Mouse (Mus musculus): ENCODE data around the gene Nfix. TPM values are rescaled to one million over a fixed set of nuclear protein-coding genes. Genes with fewer than 3 reads are reported as not detected.

Gene Nfix
- polyA plus RNA-seq, 1 experiment from 2014 or later: 0.87 TPM

DNA sequence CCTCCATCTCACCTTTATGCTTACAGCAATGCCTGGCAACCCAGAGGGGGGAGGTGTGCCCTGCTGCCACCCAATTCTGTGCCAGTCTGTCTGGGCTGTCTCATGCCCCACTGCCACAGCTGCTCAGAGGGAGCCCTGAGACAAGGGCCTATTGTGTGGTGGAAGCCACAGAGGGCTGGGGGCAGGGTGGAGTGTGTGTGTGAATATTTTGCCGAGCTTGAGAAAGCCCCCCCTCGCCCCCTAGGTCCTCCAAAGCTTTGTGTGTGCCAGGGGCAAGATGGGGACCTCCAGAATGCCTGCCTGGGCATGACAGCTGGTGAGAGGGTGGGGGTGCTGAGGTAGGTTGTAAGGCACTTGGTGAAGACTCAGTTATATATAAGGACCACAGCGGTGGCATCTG, 71.7 kb downstream of the Nfix start:
- 80% methylated on average over 3 of the region's 3 CpGs for WGBS
- H3K36me3 ChIP-seq: no peaks in the 10 kb centered on the region
- peak overlapping the region; percentile 74 for H3K27ac ChIP-seq
- no peak overlapping the region for H3K4me3 ChIP-seq
- peaks cover 75% of the 10 kb centered on the region for H3K27me3 ChIP-seq (ENCODE audit: insufficient read depth, poor library complexity, severe bottlenecking)
- peaks cover 96% of the 10 kb centered on the region for H3K4me1 ChIP-seq
- H3K9me3 ChIP-seq: no peaks in the 10 kb centered on the region
- no peak for DNase-seq (ENCODE audit: low spot score)

DNA sequence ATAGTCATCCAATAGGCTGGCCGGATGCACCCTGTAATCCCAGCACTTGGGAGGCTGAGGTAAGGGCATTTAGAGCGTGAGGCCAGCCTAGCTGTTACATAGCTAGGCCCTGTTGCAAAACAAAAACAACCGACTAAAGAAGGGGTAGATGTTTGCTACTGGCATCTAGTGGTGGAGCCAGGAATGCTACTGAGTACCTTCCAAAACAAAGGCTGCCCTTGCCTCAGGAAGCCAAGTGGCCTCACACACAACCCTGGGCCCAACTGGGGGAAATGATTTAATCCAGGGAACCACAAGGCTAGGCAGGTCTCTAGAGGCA, 74.2 kb downstream of the Nfix start:
- H3K27me3 ChIP-seq (ENCODE audit: insufficient read depth, poor library complexity, severe bottlenecking): peaks cover 70% of the 10 kb centered on the region
- H3K4me1 ChIP-seq: peaks cover 85% of the 10 kb centered on the region
- no peaks in the 10 kb centered on the region for H3K36me3 ChIP-seq
- DNase-seq (ENCODE audit: low spot score): no peak
- H3K4me3 ChIP-seq: no peak overlapping the region
- peak overlapping the region; percentile 87; the same call in 1 of the 2 replicates for H3K27ac ChIP-seq
- 17% methylated on average over 3 of the region's 3 CpGs for WGBS
- no peaks in the 10 kb centered on the region for H3K9me3 ChIP-seq

DNA sequence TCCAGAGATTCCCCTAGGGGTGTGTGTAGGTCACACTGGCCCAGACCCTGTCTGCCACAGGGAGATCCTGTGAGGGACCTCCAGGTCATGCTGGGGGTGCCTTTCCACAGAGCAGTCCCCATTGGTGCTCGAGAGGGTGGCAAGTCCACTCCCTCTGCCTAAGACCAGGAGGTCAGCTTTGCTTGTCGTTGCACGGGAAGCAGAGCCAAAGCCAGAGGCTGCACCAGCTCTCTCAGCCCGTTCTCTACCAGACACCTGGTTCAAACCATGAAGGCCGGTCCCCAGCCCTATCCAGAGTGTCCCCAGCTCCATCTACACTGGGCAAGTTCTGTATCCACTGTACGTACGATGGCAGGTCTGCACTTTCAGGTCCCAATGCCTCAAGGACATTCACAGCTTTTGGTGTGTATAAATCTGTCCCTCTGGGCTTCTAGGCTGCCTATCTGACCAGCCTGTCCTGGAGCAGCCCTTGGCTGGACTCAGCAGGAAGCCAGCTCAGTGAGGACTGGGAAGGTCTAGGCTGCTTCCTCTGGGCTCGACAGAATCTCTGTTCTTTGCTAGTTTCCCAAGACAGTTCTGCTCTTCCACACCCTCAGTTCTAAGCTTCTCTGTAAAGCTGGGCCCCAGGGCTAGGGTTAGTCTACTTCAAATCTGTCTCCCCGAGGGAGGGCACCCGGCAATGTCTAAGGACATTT, 74.8 kb downstream of the Nfix start:
- Histone ChIP-seq H3K9me3 (no peaks in the 10 kb centered on the region), H3K27me3 (ENCODE audit: insufficient read depth, poor library complexity, severe bottlenecking) (peaks cover 70% of the 10 kb centered on the region), H3K27ac (peak overlapping the region; percentile 87), H3K4me1 (peaks cover 80% of the 10 kb centered on the region), H3K36me3 (no peaks in the 10 kb centered on the region), H3K4me3 (0 out of 2 replicates have a peak overlapping the region, but pooled peaks have one; percentile 7)
- 50% methylated on average over 10 of the region's 10 CpGs for WGBS
- DNase-seq (ENCODE audit: low spot score): no peak

DNA sequence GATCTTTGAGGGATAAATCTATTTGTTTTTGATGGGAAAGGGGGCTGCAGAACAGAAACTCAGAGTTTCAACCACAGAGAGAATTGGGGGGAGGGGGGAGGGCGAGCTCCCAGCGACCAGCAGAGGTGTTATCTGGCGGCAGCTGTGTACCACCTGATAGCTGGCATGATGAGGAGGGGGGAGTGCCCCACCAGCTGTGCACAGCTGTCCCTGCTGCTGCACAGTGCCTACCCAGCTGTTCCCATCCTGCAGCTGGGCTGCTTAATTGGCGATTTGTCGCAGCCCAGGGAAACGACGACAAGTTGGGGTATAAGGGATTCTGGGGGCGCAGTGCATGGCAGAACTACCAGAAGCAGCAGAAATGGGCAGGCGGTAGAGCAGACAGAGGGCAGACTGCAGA, 75.5 kb downstream of the Nfix start:
- Histone ChIP-seq H3K9me3 (no peaks in the 10 kb centered on the region), H3K4me1 (peaks cover 73% of the 10 kb centered on the region), H3K4me3 (peak overlapping the region; percentile 17; the same call in 1 of the 2 replicates), H3K27me3 (ENCODE audit: insufficient read depth, poor library complexity, severe bottlenecking) (peaks cover 70% of the 10 kb centered on the region), H3K27ac (peak overlapping the region; percentile 87), H3K36me3 (no peaks in the 10 kb centered on the region)
- DNase-seq (ENCODE audit: low spot score): no peak
- 38% methylated on average over 9 of the region's 9 CpGs for WGBS

DNA sequence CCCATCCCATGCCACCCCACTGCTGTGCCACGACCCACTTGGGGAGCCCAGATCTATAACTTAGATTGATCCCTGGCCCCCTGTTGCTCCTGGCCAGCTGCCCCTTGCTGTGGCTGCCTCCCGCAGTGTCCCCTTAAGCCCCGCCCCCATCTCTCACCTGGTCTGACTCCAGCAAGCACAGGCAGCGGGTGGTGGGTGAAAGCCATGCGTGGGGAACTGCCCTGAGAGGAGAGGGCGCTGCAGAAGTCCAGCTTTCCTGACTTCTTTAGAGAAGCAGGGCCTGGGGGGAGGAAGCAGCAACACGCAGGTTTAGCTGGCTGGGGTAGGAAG, 76.6 kb downstream of the Nfix start:
- no peaks in the 10 kb centered on the region for H3K36me3 ChIP-seq
- no peak for DNase-seq (ENCODE audit: low spot score)
- WGBS: 28% methylated on average over 7 of the region's 7 CpGs

DNA sequence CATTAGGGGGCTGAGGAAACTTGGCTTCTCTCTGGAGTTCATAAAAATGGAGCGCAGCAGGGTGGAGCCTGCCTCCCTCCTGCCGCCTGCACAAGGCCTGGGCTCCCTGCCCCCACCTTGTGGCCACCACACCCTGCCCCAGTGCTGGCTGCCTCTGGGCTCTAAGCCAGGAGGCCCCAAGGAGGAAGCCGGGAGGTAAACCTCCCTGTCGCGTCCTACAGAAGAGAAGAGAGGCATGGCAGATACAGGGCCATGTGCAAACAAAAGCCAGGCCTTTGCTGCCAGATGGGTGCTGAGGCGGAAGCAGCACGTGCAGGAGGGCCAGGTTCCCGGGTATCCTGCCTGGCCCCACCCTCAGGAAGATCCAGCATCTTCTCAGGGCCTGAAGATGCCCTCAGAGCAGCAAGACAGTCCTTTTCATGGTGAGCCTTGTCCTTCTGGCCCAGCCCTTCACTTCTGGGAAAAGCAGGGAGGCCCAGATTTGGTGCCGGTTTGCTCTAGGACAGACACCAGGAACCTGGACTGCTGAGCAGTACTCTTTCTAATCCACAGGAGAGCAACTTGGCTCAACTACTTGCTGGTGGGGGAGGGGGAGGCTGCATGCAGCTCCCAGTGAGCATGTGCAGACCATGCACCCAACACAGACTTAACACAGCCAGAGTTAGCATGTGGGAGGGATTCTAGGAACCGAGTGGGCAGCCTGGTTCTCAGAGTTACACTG, 77.1 kb downstream of the Nfix start, which contains the start of gene G430095P16Rik:
Gene G430095P16Rik (plus strand): TSS at position 158 of the 721 bp plus-strand sequence.
- Histone ChIP-seq H3K4me1 (peaks cover 63% of the 10 kb centered on the region), H3K36me3 (no peaks in the 10 kb centered on the region), H3K4me3 (peak within 1 kb of the TSS; percentile 38), H3K27me3 (ENCODE audit: insufficient read depth, poor library complexity, severe bottlenecking) (peaks cover 71% of the 10 kb centered on the region), H3K27ac (peak within 1 kb of the TSS; percentile 87), H3K9me3 (no peaks in the 10 kb centered on the region)
- 14% methylated on average over 10 of the region's 10 CpGs for WGBS
- DNase-seq (ENCODE audit: low spot score): no peak

More for the DNA sequence above, 76.6 kb downstream of the Nfix start:
- no peaks in the 10 kb centered on the region for H3K9me3 ChIP-seq
- H3K27ac ChIP-seq: peak overlapping the region; percentile 87
- peak overlapping the region; percentile 38 for H3K4me3 ChIP-seq
- H3K27me3 ChIP-seq (ENCODE audit: insufficient read depth, poor library complexity, severe bottlenecking): peaks cover 71% of the 10 kb centered on the region
- H3K4me1 ChIP-seq: peaks cover 68% of the 10 kb centered on the region

DNA sequence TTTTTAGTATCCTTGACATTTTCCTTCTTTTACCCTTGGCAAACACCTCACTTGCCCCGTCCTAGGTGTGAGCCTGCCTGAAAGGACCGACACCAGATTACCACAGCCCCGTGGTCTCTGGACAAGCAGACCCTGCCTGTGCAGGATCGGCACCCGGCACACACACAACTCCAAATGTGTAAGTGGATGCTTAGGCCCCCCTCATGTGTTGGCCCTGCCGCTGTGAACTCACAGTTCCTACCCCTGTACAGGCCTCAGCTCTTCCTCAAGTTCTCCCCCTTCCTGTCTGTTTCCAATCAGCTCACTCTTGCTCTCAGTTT, 77.7 kb downstream of the Nfix start:
- Histone ChIP-seq H3K27me3 (ENCODE audit: insufficient read depth, poor library complexity, severe bottlenecking) (peaks cover 75% of the 10 kb centered on the region), H3K36me3 (no peaks in the 10 kb centered on the region), H3K4me1 (peaks cover 58% of the 10 kb centered on the region), H3K9me3 (no peaks in the 10 kb centered on the region), H3K4me3 (peak overlapping the region; percentile 38), H3K27ac (peak overlapping the region; percentile 87)
- no peak for DNase-seq (ENCODE audit: low spot score)
- WGBS: 61% methylated on average over 6 of the region's 6 CpGs

DNA sequence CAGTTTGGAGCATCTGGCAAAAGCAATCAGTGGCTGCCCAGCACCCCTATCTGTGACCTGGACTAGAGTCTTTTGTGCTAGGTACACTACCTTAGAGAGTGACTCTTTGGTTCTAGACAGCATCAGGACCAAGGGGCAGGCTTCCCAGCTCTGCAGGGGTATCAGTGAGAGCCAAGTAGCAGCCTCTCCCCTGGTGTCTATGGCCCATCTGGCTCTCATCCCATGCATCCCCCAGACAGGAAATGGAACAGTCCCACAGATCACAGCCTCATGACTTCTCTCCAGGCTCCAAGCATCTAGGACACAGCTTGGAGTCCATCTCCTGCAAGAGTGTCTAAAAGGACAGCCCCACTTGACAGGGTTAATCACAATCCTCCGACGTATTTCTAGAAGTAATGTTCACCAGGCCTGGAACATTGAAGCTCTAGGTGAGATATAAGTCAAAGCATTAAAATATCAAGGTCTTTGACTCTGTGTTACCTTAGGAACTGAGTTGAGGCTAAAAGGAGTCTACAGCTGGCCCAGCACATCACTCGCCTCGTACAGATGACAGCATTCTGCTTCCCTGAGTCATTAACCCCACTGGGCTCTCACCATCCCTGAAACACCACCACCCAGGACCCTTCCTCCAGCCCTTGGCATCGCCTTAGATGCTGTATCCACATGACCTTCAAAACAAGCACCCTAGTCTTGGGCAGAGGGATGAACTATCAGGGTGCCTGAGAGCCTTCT, 81.0 kb downstream of the Nfix start:
- Histone ChIP-seq H3K27me3 (ENCODE audit: insufficient read depth, poor library complexity, severe bottlenecking) (peaks cover 92% of the 10 kb centered on the region), H3K27ac (no peak overlapping the region)

DNA sequence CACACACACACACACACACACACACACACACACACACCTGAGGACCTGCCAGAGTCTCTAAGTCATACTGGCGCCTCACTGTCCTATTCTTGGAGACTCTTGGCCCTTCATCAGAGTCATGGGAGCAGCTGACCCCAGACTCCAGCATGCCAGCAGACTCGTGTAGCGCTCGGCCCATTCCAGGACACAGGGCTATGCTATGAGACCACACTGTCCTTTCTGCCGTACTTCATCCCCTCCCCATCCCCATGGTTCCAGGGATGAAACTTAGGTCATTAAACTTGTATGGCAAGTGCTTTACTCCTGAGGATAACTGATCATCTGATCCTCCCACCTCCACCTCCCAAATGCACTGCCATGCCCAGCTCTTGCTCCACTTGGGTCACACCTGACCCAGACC, 81.7 kb downstream of the Nfix start:
- peaks cover 35% of the 10 kb centered on the region for H3K4me1 ChIP-seq
- no peaks in the 10 kb centered on the region for H3K9me3 ChIP-seq
- no peaks in the 10 kb centered on the region for H3K36me3 ChIP-seq
- peaks cover 92% of the 10 kb centered on the region for H3K27me3 ChIP-seq (ENCODE audit: insufficient read depth, poor library complexity, severe bottlenecking)
- WGBS: 81% methylated on average over 5 of the region's 5 CpGs
- no peak overlapping the region for H3K27ac ChIP-seq
- no peak for DNase-seq (ENCODE audit: low spot score)
- no peak overlapping the region for H3K4me3 ChIP-seq

More for the DNA sequence above, 81.0 kb downstream of the Nfix start:
- Histone ChIP-seq H3K36me3 (no peaks in the 10 kb centered on the region), H3K4me3 (no peak overlapping the region), H3K4me1 (peaks cover 35% of the 10 kb centered on the region), H3K9me3 (no peaks in the 10 kb centered on the region)
- no peak for DNase-seq (ENCODE audit: low spot score)
- WGBS: 81% methylated on average over 5 of the region's 5 CpGs

DNA sequence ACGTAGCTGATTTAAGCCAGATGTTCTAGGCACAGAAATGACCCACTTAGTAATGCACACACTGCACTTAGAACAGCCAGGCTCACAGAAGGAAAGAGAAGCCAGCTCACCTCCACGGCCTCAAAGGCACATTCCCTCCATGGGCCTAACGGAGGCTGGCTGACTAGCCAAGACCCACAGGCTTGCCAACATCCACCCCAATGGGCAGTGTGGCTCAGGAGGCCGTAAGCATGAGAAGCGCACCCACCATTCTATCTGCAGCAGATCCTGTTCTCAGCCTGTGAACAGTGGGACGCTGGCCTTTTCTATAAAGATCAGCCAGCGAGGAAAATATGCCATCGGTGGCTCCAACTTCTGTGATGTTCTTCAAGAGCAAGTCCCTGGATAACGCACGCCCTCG, 83.4 kb downstream of the Nfix start:
- Histone ChIP-seq H3K27ac (no peak overlapping the region), H3K9me3 (no peaks in the 10 kb centered on the region), H3K4me1 (peaks cover 36% of the 10 kb centered on the region), H3K4me3 (no peak overlapping the region), H3K27me3 (ENCODE audit: insufficient read depth, poor library complexity, severe bottlenecking) (peaks cover 100% of the 10 kb centered on the region), H3K36me3 (no peaks in the 10 kb centered on the region)
- WGBS: 85% methylated on average over 11 of the region's 11 CpGs
- no peak for DNase-seq (ENCODE audit: low spot score)

DNA sequence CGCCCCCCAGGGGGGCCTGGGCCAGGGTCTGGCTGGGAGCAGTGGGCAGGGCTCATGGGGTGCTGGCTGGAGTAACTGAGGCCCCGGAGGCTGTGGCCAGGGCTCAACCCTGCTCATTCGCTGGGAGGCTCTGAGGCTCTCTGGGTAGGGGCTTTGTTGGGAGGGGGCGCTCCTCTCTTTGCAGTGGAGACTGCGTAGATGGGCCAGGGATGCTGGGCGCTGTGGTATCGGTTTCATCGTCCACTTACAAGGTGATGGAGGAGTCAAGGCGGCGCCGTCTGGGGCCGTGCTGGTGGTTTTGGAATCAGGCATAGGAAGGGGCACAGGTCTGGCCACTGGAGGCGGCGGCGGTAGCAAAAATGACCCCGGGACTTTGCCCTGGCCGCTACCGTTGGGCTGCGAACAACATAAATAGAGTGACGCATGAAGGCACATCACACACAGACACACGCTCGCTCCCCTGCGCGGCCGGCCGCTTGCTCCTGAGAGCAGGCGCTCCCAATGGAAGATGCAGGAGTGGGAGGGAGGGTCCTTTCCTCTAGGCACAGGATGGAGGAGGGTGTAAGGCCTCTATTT, 84.2 kb downstream of the Nfix start:
- Histone ChIP-seq H3K27ac (peak overlapping the region; percentile 52; the same call in 1 of the 2 replicates), H3K9me3 (no peaks in the 10 kb centered on the region), H3K27me3 (ENCODE audit: insufficient read depth, poor library complexity, severe bottlenecking) (peaks cover 100% of the 10 kb centered on the region), H3K4me1 (peaks cover 39% of the 10 kb centered on the region), H3K4me3 (peak overlapping the region; percentile 47), H3K36me3 (no peaks in the 10 kb centered on the region)
- 4% methylated on average over 27 of the region's 27 CpGs for WGBS
- no peak for DNase-seq (ENCODE audit: low spot score)

DNA sequence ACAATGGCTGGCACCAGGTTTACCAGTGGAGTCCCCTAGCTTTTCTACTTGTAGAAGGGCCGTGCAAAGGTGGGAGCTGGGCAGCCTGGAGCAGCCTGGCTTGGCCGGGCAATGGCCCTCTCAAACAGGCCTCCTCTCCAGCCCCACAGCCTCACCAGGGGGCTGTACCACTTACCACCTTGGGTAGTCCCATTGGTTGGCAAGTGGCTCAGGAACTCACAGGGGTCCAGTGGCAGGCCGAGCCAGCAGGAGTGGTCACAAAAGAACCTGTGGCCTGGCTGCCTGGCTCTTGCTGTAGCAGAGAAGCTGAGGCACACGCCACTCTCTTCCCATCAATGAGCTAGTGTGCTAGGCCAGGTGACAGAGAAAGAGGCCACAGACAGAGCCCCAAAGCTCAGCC, 86.0 kb downstream of the Nfix start:
- H3K9me3 ChIP-seq: no peaks in the 10 kb centered on the region
- H3K4me1 ChIP-seq: peaks cover 42% of the 10 kb centered on the region
- H3K27ac ChIP-seq: peak overlapping the region; percentile 37; the same call in 1 of the 2 replicates
- peaks cover 100% of the 10 kb centered on the region for H3K27me3 ChIP-seq (ENCODE audit: insufficient read depth, poor library complexity, severe bottlenecking)
- H3K4me3 ChIP-seq: no peak overlapping the region
- no peaks in the 10 kb centered on the region for H3K36me3 ChIP-seq
- WGBS: 57% methylated on average over 4 of the region's 4 CpGs
- DNase-seq (ENCODE audit: low spot score): no peak

DNA sequence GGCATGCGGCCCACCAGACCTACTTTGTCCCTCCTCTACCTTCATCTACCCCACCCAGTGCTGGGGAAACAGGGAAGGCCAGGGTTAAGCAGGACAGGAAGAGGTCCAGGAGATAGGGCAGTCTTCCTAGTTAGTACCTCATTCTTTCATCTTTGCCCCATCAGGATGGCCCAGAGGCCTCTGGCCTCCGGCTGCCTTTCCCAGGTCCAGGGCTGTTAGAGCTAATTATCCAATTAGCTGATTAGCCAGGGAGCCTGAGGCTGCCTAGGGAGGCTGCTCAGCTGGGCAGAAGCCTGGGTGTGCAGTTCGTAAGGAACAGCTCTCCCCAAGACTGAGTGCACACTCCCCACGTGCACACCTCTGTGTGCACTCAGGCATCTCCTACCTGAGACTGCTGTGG, 86.8 kb downstream of the Nfix start:
- Histone ChIP-seq H3K27me3 (ENCODE audit: insufficient read depth, poor library complexity, severe bottlenecking) (peaks cover 100% of the 10 kb centered on the region), H3K9me3 (no peaks in the 10 kb centered on the region), H3K4me3 (no peak overlapping the region), H3K4me1 (peaks cover 43% of the 10 kb centered on the region), H3K27ac (peak overlapping the region; percentile 37), H3K36me3 (no peaks in the 10 kb centered on the region)
- WGBS: 38% methylated on average over 4 of the region's 4 CpGs
- DNase-seq (ENCODE audit: low spot score): no peak

All from heart, embryonic 10.5 days (tissue).